In the genomic region with DNA sequence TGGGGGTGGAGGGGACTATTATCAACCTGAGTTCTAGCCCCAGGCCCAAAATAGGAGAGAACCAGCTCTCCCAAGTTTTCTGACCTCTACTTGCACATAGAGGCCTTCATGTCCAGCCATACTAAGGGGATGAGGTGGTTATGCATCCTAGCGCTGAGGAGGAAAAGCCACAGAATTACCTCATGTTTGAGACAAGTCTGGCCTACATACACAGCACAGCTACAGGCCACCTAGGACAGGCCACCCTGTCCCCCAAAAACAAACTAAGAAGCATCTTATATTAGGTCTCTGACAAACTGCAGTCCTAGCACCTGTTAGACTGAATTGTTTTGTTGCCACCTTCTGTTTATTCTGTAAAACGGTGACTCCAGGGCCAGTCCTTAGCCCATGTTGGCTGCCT, we compare ENCODE assay signal across 8 mouse cellular contexts. TPM values are rescaled to one million over a fixed set of nuclear protein-coding genes. Genes with fewer than 3 reads are reported as not detected.
DNase-seq lines count a peak whose midpoint lies in the region; ATAC-seq lines count a peak whose summit lies in the region.

No protein-coding gene starts in this region.

- peak overlapping the region; percentile 99 for H3K27ac ChIP-seq in forebrain, embryonic 11.5 days (ENCODE audit: low read depth, low read length)
- peak overlapping the region; percentile 99 for H3K27ac ChIP-seq in limb, embryonic 15.5 days
- H3K27ac ChIP-seq in stomach, embryonic 15.5 days, result peak overlapping the region; percentile 98

- H3K4me1 ChIP-seq in megakaryocyte, embryonic 14.5 days, result peaks cover 32% of the 10 kb centered on the region
- peaks cover 5% of the 10 kb centered on the region; the same call in 1 of the 2 replicates for H3K4me1 ChIP-seq in forebrain, embryonic 11.5 days (replicated peaks; ENCODE audit: control insufficient read depth, insufficient read depth, low read length)
- peaks cover 24% of the 10 kb centered on the region for H3K4me1 ChIP-seq in limb, embryonic 15.5 days
- H3K4me1 ChIP-seq in stomach, embryonic 15.5 days, result peaks cover 15% of the 10 kb centered on the region

- no peak for DNase-seq in forebrain, embryonic 11.5 days (ENCODE audit: low spot score)
- DNase-seq in left cerebral cortex, adult 8-10 months (ENCODE audit: low spot score in 2 of 2), result no peak
- DNase-seq in B cell, adult 2 months, result no peak
- DNase-seq in kidney, postnatal 36 days, result no peak

- WGBS in forebrain, embryonic 11.5 days, result 46% methylated on average over 2 of the region's 2 CpGs
- WGBS in limb, embryonic 15.5 days, result 44% methylated on average over 2 of the region's 2 CpGs
- 31% methylated on average over 2 of the region's 2 CpGs for WGBS in stomach, embryonic 15.5 days

- peak overlapping the region; percentile 59; the same call in 1 of the 2 replicates for H3K4me2 ChIP-seq in forebrain, embryonic 11.5 days (ENCODE audit: low read depth, low read length, severe bottlenecking)
- peak overlapping the region; percentile 50 for H3K4me2 ChIP-seq in limb, embryonic 15.5 days
- peak overlapping the region; percentile 63 for H3K4me2 ChIP-seq in stomach, embryonic 15.5 days

- no peaks in the 10 kb centered on the region for H3K27me3 ChIP-seq in megakaryocyte, embryonic 14.5 days (replicated peaks)
- no peaks in the 10 kb centered on the region for H3K27me3 ChIP-seq in forebrain, embryonic 11.5 days (ENCODE audit: control insufficient read depth, insufficient read depth, low read length)
- no peaks in the 10 kb centered on the region for H3K27me3 ChIP-seq in limb, embryonic 15.5 days
- no peaks in the 10 kb centered on the region for H3K27me3 ChIP-seq in stomach, embryonic 15.5 days (replicated peaks)

- ATAC-seq in megakaryocyte, adult 5-6 weeks (ENCODE audit: poor library complexity, severe bottlenecking), result no peak
- ATAC-seq in forebrain, embryonic 11.5 days (replicated peaks; ENCODE audit: low FRiP score), result no peak
- ATAC-seq in limb, embryonic 15.5 days (ENCODE audit: insufficient number of reproducible peaks, low FRiP score, low TSS enrichment, low read depth), result no peak
- no peak for ATAC-seq in stomach, embryonic 15.5 days (ENCODE audit: insufficient read depth, low FRiP score, low read depth)

- peak overlapping the region; percentile 87 for H3K9ac ChIP-seq in forebrain, embryonic 11.5 days (ENCODE audit: low read length)
- H3K9ac ChIP-seq in limb, embryonic 15.5 days, result no peak overlapping the region; the same call in 1 of the 2 replicates
- H3K9ac ChIP-seq in stomach, embryonic 15.5 days, result no peak overlapping the region

- H3K4me3 ChIP-seq in megakaryocyte, embryonic 14.5 days (replicated peaks), result peak overlapping the region; percentile 100
- peak overlapping the region; percentile 100; the same call in 1 of the 2 replicates for H3K4me3 ChIP-seq in forebrain, embryonic 11.5 days (ENCODE audit: low read depth, low read length)
- peak overlapping the region; percentile 72 for H3K4me3 ChIP-seq in limb, embryonic 15.5 days
- H3K4me3 ChIP-seq in stomach, embryonic 15.5 days (replicated peaks), result peak overlapping the region; percentile 96

- no peaks in the 10 kb centered on the region for H3K9me3 ChIP-seq in megakaryocyte, embryonic 14.5 days
- no peaks in the 10 kb centered on the region for H3K9me3 ChIP-seq in forebrain, embryonic 11.5 days (ENCODE audit: control insufficient read depth, low read length)
- H3K9me3 ChIP-seq in limb, embryonic 15.5 days, result no peaks in the 10 kb centered on the region
- no peaks in the 10 kb centered on the region for H3K9me3 ChIP-seq in stomach, embryonic 15.5 days

- H3K36me3 ChIP-seq in megakaryocyte, embryonic 14.5 days (replicated peaks; ENCODE audit: low read length), result no peaks in the 10 kb centered on the region
- no peaks in the 10 kb centered on the region for H3K36me3 ChIP-seq in forebrain, embryonic 11.5 days (ENCODE audit: control insufficient read depth, insufficient read depth, low read length)
- H3K36me3 ChIP-seq in limb, embryonic 15.5 days, result no peaks in the 10 kb centered on the region
- no peaks in the 10 kb centered on the region for H3K36me3 ChIP-seq in stomach, embryonic 15.5 days

RNA-seq across cellular contexts. Expression of a gene that starts 1.4 kb away (rescaled TPM):
- polyA plus RNA-seq in megakaryocyte, embryonic 14.5 days (2012; ENCODE audit: insufficient read depth, low replicate concordance), result 67.0 and 99.6 TPM in 2 replicates
- 83.6 and 94.7 TPM in 2 replicates for total RNA-seq in megakaryocyte, adult 5-6 weeks (2015)
- total RNA-seq in megakaryocyte, adult 5-6 weeks (2017), result 69.9 and 89.8 TPM in 2 replicates
- 183 and 185 TPM in 2 replicates for polyA plus RNA-seq in forebrain, embryonic 11.5 days (2014; fragmentation: Nextera tagmentation; extraction: Ambion mirVana)
- 79.2 and 95.9 TPM in 2 replicates for polyA plus RNA-seq in limb, embryonic 15.5 days (2015; fragmentation: Nextera tagmentation; extraction: Ambion mirVana)
- polyA plus RNA-seq in stomach, embryonic 15.5 days (2015; fragmentation: Nextera tagmentation; extraction: Ambion mirVana), result 91.4 and 96.2 TPM in 2 replicates
- total RNA-seq in left cerebral cortex, adult 8-10 months (2022), result 10 to 100 TPM; 89.9 to 93.5 (median 91.2) TPM

RNA-seq across cellular contexts. Expression of a gene that starts 46.9 kb away (rescaled TPM):
- 51.4 and 264 TPM in 2 replicates for polyA plus RNA-seq in megakaryocyte, embryonic 14.5 days (2012; ENCODE audit: insufficient read depth, low replicate concordance)
- 11.3 and 20.2 TPM in 2 replicates for total RNA-seq in megakaryocyte, adult 5-6 weeks (2015)
- 2.6 and 10.9 TPM in 2 replicates for total RNA-seq in megakaryocyte, adult 5-6 weeks (2017)
- polyA plus RNA-seq in forebrain, embryonic 11.5 days (2014; fragmentation: Nextera tagmentation; extraction: Ambion mirVana), result 50.0 and 53.2 TPM in 2 replicates
- polyA plus RNA-seq in limb, embryonic 15.5 days (2015; fragmentation: Nextera tagmentation; extraction: Ambion mirVana), result 12.9 and 15.9 TPM in 2 replicates
- 11.4 and 11.5 TPM in 2 replicates for polyA plus RNA-seq in stomach, embryonic 15.5 days (2015; fragmentation: Nextera tagmentation; extraction: Ambion mirVana)
- total RNA-seq in left cerebral cortex, adult 8-10 months (2022), result 10 to 100 TPM; 11.5 to 13.4 (median 12.7) TPM
